Mouse (Mus musculus): ENCODE results near the gene 2610507B11Rik. TPM values are rescaled to one million over a fixed set of nuclear protein-coding genes. Genes with fewer than 3 reads are reported as not detected.

The 2610507B11Rik gene
- total RNA-seq (2017): 83.7 and 92.7 TPM in 2 replicates

GRCm38 (mm10) chr11:78261380-78262352 lies at the start of gene 2610507B11Rik:
TSS of gene 2610507B11Rik (plus strand) at chr11:78261752.
- peak; percentile 78 to 87 for ATAC-seq (replicated peaks in 1 of 2; ENCODE audit: insufficient read depth in 1 of 2, low FRiP score in 2 of 2, low TSS enrichment in 1 of 2, low read depth in 1 of 2, poor library complexity in 2 of 2, severe bottlenecking in 2 of 2)

GRCm38 (mm10) chr11:78213086-78213817 lies 48.3 kb upstream of the 2610507B11Rik start:
- peak; percentile 71 to 82 for ATAC-seq (replicated peaks in 1 of 2; ENCODE audit: insufficient read depth in 1 of 2, low FRiP score in 2 of 2, low TSS enrichment in 1 of 2, low read depth in 1 of 2, poor library complexity in 2 of 2, severe bottlenecking in 2 of 2)

- no peak for ATAC-seq (replicated peaks in 1 of 2; ENCODE audit: insufficient read depth in 1 of 2, low FRiP score in 2 of 2, low TSS enrichment in 1 of 2, low read depth in 1 of 2, poor library complexity in 2 of 2, severe bottlenecking in 2 of 2)
Measured at GRCm38 (mm10) chr11:78215709-78216317, 45.7 kb upstream of the 2610507B11Rik start.

- no peak for ATAC-seq (replicated peaks in 1 of 2; ENCODE audit: insufficient read depth in 1 of 2, low FRiP score in 2 of 2, low TSS enrichment in 1 of 2, low read depth in 1 of 2, poor library complexity in 2 of 2, severe bottlenecking in 2 of 2)
Measured at GRCm38 (mm10) chr11:78223586-78223985, 38.0 kb upstream of the 2610507B11Rik start.

- no peak for ATAC-seq (replicated peaks in 1 of 2; ENCODE audit: insufficient read depth in 1 of 2, low FRiP score in 2 of 2, low TSS enrichment in 1 of 2, low read depth in 1 of 2, poor library complexity in 2 of 2, severe bottlenecking in 2 of 2)
Measured at GRCm38 (mm10) chr11:78231518-78231917, 30.0 kb upstream of the 2610507B11Rik start.

- no peak for ATAC-seq (replicated peaks in 1 of 2; ENCODE audit: insufficient read depth in 1 of 2, low FRiP score in 2 of 2, low TSS enrichment in 1 of 2, low read depth in 1 of 2, poor library complexity in 2 of 2, severe bottlenecking in 2 of 2)
Measured at GRCm38 (mm10) chr11:78240193-78240857, 21.2 kb upstream of the 2610507B11Rik start.

- ATAC-seq (replicated peaks in 1 of 2; ENCODE audit: insufficient read depth in 1 of 2, low FRiP score in 2 of 2, low TSS enrichment in 1 of 2, low read depth in 1 of 2, poor library complexity in 2 of 2, severe bottlenecking in 2 of 2): peak in 1 of 2 experiments; percentile 1; a peak in 2 of 4 replicates
Measured at GRCm38 (mm10) chr11:78245261-78245626, 16.3 kb upstream of the 2610507B11Rik start.

GRCm38 (mm10) chr11:78245627-78246317 lies 15.8 kb upstream of the 2610507B11Rik start, which contains the start of the genes Sdf2 and Supt6:
TSS of gene Sdf2 (plus strand) at chr11:78245746.
TSS of gene Supt6 (minus strand) at chr11:78245987.
- ATAC-seq (replicated peaks in 1 of 2; ENCODE audit: insufficient read depth in 1 of 2, low FRiP score in 2 of 2, low TSS enrichment in 1 of 2, low read depth in 1 of 2, poor library complexity in 2 of 2, severe bottlenecking in 2 of 2): peak; percentile 90 to 91

- no peak for ATAC-seq (replicated peaks in 1 of 2; ENCODE audit: insufficient read depth in 1 of 2, low FRiP score in 2 of 2, low TSS enrichment in 1 of 2, low read depth in 1 of 2, poor library complexity in 2 of 2, severe bottlenecking in 2 of 2)
Measured at GRCm38 (mm10) chr11:78246318-78247011, 15.1 kb upstream of the 2610507B11Rik start.

- ATAC-seq (replicated peaks in 1 of 2; ENCODE audit: insufficient read depth in 1 of 2, low FRiP score in 2 of 2, low TSS enrichment in 1 of 2, low read depth in 1 of 2, poor library complexity in 2 of 2, severe bottlenecking in 2 of 2): no peak
Measured at GRCm38 (mm10) chr11:78247012-78247348, 14.6 kb upstream of the 2610507B11Rik start.

- ATAC-seq (replicated peaks in 1 of 2; ENCODE audit: insufficient read depth in 1 of 2, low FRiP score in 2 of 2, low TSS enrichment in 1 of 2, low read depth in 1 of 2, poor library complexity in 2 of 2, severe bottlenecking in 2 of 2): no peak
Measured at GRCm38 (mm10) chr11:78247727-78248140, 13.8 kb upstream of the 2610507B11Rik start.

- no peak for ATAC-seq (replicated peaks in 1 of 2; ENCODE audit: insufficient read depth in 1 of 2, low FRiP score in 2 of 2, low TSS enrichment in 1 of 2, low read depth in 1 of 2, poor library complexity in 2 of 2, severe bottlenecking in 2 of 2)
Measured at GRCm38 (mm10) chr11:78256618-78257017, 4.9 kb upstream of the 2610507B11Rik start.

- no peak for ATAC-seq (replicated peaks in 1 of 2; ENCODE audit: insufficient read depth in 1 of 2, low FRiP score in 2 of 2, low TSS enrichment in 1 of 2, low read depth in 1 of 2, poor library complexity in 2 of 2, severe bottlenecking in 2 of 2)
Measured at GRCm38 (mm10) chr11:78260489-78261258, 878 bp upstream of the 2610507B11Rik start.

- ATAC-seq (replicated peaks in 1 of 2; ENCODE audit: insufficient read depth in 1 of 2, low FRiP score in 2 of 2, low TSS enrichment in 1 of 2, low read depth in 1 of 2, poor library complexity in 2 of 2, severe bottlenecking in 2 of 2): peak; percentile 55 to 67
Measured at GRCm38 (mm10) chr11:78262550-78262949, 998 bp downstream of the 2610507B11Rik start.

- no peak for ATAC-seq (replicated peaks in 1 of 2; ENCODE audit: insufficient read depth in 1 of 2, low FRiP score in 2 of 2, low TSS enrichment in 1 of 2, low read depth in 1 of 2, poor library complexity in 2 of 2, severe bottlenecking in 2 of 2)
Measured at GRCm38 (mm10) chr11:78265571-78265970, 4.0 kb downstream of the 2610507B11Rik start.
